8 mouse cellular contexts compared by ENCODE assay signal in the genomic region with DNA sequence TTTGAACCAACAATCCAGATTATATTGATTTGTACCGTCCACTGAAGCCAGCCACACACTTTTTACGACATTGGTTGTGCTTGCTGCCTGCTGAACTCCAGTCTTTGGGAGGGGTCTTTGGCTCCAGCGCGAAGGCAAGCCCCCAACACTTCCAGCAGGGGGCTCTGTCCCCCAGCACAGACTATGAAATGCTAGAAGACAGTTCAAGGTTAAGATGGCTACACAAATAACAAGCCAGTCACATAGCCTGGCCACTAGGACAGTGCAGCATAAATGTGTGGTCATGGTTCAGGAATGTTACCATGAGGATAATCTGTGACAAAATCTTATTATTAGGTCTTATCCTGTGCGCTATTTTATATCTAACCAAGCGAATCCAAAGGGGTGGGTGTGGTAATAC.
DNase-seq lines count a peak whose midpoint lies in the region; TF ChIP-seq lines count a peak whose summit lies in the region.

No protein-coding gene starts in this region.

- WGBS in lung, adult 2 months: 62% methylated on average over 6 of the region's 6 CpGs

- no peak for TF ChIP-seq POLR2A in lung, adult 2 months (IDR thresholded peaks at IDR 0.05; ENCODE audit: borderline replicate concordance, extremely low read depth, low read depth, low read length)

- H3K4me1 ChIP-seq in lung, adult 2 months (ENCODE audit: control insufficient read depth, insufficient read depth, low read length): peaks cover 11% of the 10 kb centered on the region

- H3K4me3 ChIP-seq in lung, adult 2 months (replicated peaks; ENCODE audit: extremely low read depth, low read depth, low read length): no peak overlapping the region

- peak; percentile 29; the same call in 1 of the 2 replicates for TF ChIP-seq CTCF in lung, adult 2 months (IDR thresholded peaks at IDR 0.05; ENCODE audit: insufficient read depth, low read length)

- DNase-seq in lung, adult 2 months: no peak
- no peak for DNase-seq in lung, postnatal 25 days (ENCODE audit: low spot score)
- DNase-seq in embryo, embryonic 10.5 days (ENCODE audit: low spot score): peak; percentile 81
- peak; percentile 23 for DNase-seq in kidney, adult 18-20 months
- DNase-seq in natural killer cell, adult 2 months (ENCODE audit: low spot score in 2 of 2): peak; percentile 5 to 10
- DNase-seq in right cerebral cortex, postnatal 36 days (ENCODE audit: low spot score in 2 of 2): no peak
- no peak for DNase-seq in layer of hippocampus, adult 8-10 months (ENCODE audit: low spot score in 2 of 2)
- DNase-seq in layer of hippocampus, postnatal 25 days (ENCODE audit: extremely low spot score in 1 of 2, low spot score in 1 of 2): no peak

Comparison
In these comparisons a context has a peak if more than half of its experiments do, and no peak if none do; other contexts are left out.
1. DNase-seq: peak in embryo, embryonic 10.5 days (single experiment), kidney, adult 18-20 months (single experiment) and natural killer cell, adult 2 months (2 of 2); none in lung, adult 2 months (single experiment), lung, postnatal 25 days (single experiment), right cerebral cortex, postnatal 36 days (0 of 2), layer of hippocampus, adult 8-10 months (0 of 2) and layer of hippocampus, postnatal 25 days (0 of 2).